Mouse (Mus musculus) MEL (cell line): ENCODE results near the gene Pde4b. TPM values are rescaled to one million over a fixed set of nuclear protein-coding genes. Genes with fewer than 3 reads are reported as not detected.

ENCODE experiments used
- DNase-seq: peaks from one replicate; pipeline ENCODE4 v3.0.0; 2011; ENCODE audit warnings: low read depth, low spot score
- H3K27ac ChIP-seq: 2 replicates; pipeline ENCODE4 v1.5.1; 2012; ENCODE audit warnings: low read depth, mild to moderate bottlenecking, control low read depth, low read length, moderate library complexity; ENCODE audit not compliant: control insufficient read depth
- H3K27me3 ChIP-seq, 2 experiments: fragments of 150-350 bp in 1 of 2; sonication (generic) in 1 of 2; 2 replicates each; pipeline ENCODE4 v1.6.1; 2012; ENCODE audit warnings: low read length in 2 of 2, mild to moderate bottlenecking in 2 of 2, improper control_type of control experiment in 1 of 2, moderate library complexity in 1 of 2; ENCODE audit not compliant: insufficient read depth in 2 of 2, control insufficient read depth in 1 of 2
- H3K36me3 ChIP-seq, 2 experiments: 2 replicates each; pipeline ENCODE4 v1.6.1; 2012 to 2014; ENCODE audit warnings: low read length in 2 of 2, improper control_type of control experiment in 1 of 2, inconsistent platforms in 1 of 2, mild to moderate bottlenecking in 1 of 2; ENCODE audit not compliant: insufficient read depth in 2 of 2, control insufficient read depth in 1 of 2
- H3K4me1 ChIP-seq, 2 experiments: fragments of 150-350 bp in 1 of 2; sonication (generic) in 1 of 2; 2 replicates each; pipeline ENCODE4 v1.6.1; 2012; ENCODE audit warnings: low read length in 2 of 2, improper control_type of control experiment in 1 of 2, mild to moderate bottlenecking in 1 of 2; ENCODE audit not compliant: insufficient read depth in 2 of 2, control insufficient read depth in 1 of 2
- H3K4me3 ChIP-seq, 2 experiments: fragments of 150-350 bp in 1 of 2; sonication (generic) in 1 of 2; 2 replicates each; pipeline ENCODE4 v1.5.1; 2012; ENCODE audit warnings: low read depth in 2 of 2, low read length in 2 of 2, mild to moderate bottlenecking in 2 of 2, moderate library complexity in 2 of 2, control low read depth in 1 of 2, improper control_type of control experiment in 1 of 2; ENCODE audit not compliant: control insufficient read depth in 1 of 2, insufficient read depth in 1 of 2
- H3K79me2 ChIP-seq: 2 replicates; pipeline ENCODE4 v1.6.1; 2012; ENCODE audit warnings: mild to moderate bottlenecking, low read length, moderate library complexity; ENCODE audit not compliant: control insufficient read depth, poor library complexity, insufficient read depth
- H3K9ac ChIP-seq: 2 replicates; pipeline ENCODE4 v1.6.1; 2012; ENCODE audit warnings: low read depth, mild to moderate bottlenecking, control low read depth, low read length, moderate library complexity; ENCODE audit not compliant: control insufficient read depth, poor library complexity, severe bottlenecking
- H3K9me3 ChIP-seq: fragments of 150-350 bp; sonication (generic); replicated peaks from 2 replicates; pipeline ENCODE4 v1.6.1; 2012; ENCODE audit warnings: mild to moderate bottlenecking, low read length, improper control_type of control experiment, moderate library complexity; ENCODE audit not compliant: insufficient read depth
- BHLHE40 ChIP-seq: IDR thresholded peaks from 2 replicates; pipeline ENCODE4 v1.6.1; 2012; ENCODE audit warnings: low read depth, mild to moderate bottlenecking, inconsistent platforms, low read length, improper control_type of control experiment, borderline replicate concordance
- CHD2 ChIP-seq: IDR thresholded peaks from 2 replicates; pipeline ENCODE4 v1.6.1; 2011; ENCODE audit warnings: low read length, improper control_type of control experiment
- EP300 ChIP-seq, 2 experiments: IDR thresholded peaks; 2 replicates each; pipeline ENCODE4 v1.6.1; 2011; ENCODE audit warnings: improper control_type of control experiment in 2 of 2, low read length in 2 of 2, low read depth in 1 of 2, mild to moderate bottlenecking in 1 of 2
- GABPA ChIP-seq: IDR thresholded peaks from 2 replicates; pipeline ENCODE4 v1.6.1; 2012; ENCODE audit warnings: low read depth, mild to moderate bottlenecking, inconsistent platforms, low read length, improper control_type of control experiment, moderate library complexity
- GATA1 ChIP-seq: IDR thresholded peaks from 2 replicates; pipeline ENCODE4 v1.6.1; 2011; ENCODE audit warnings: low read depth, low read length, improper control_type of control experiment
- MAFK ChIP-seq: IDR thresholded peaks from 2 replicates; pipeline ENCODE4 v1.6.1; 2011; ENCODE audit warnings: low read depth, mild to moderate bottlenecking, low read length, improper control_type of control experiment, borderline replicate concordance
- MXI1 ChIP-seq: IDR thresholded peaks from 2 replicates; pipeline ENCODE4 v1.6.1; 2011; ENCODE audit warnings: mild to moderate bottlenecking, low read depth, low read length, improper control_type of control experiment
- MYC ChIP-seq: IDR thresholded peaks from 2 replicates; pipeline ENCODE4 v1.6.1; 2011; ENCODE audit warnings: low read depth, mild to moderate bottlenecking, low read length, improper control_type of control experiment, moderate library complexity
- NRF1 ChIP-seq: IDR thresholded peaks from 2 replicates; pipeline ENCODE4 v1.6.1; 2014; ENCODE audit warnings: low read depth, mild to moderate bottlenecking, inconsistent platforms, low read length, improper control_type of control experiment, moderate library complexity; ENCODE audit not compliant: poor library complexity, insufficient read depth, severe bottlenecking
- POLR2A ChIP-seq, 2 experiments: IDR thresholded peaks; 2 replicates each; pipeline ENCODE4 v1.6.1; 2011 to 2012; ENCODE audit warnings: low read length in 2 of 2, mild to moderate bottlenecking in 2 of 2, control low read depth in 1 of 2, improper control_type of control experiment in 1 of 2, low read depth in 1 of 2, moderate library complexity in 1 of 2; ENCODE audit not compliant: control insufficient read depth in 1 of 2, insufficient read depth in 1 of 2, poor library complexity in 1 of 2
- SIN3A ChIP-seq: IDR thresholded peaks from 2 replicates; pipeline ENCODE4 v1.6.1; 2012; ENCODE audit warnings: low read length, improper control_type of control experiment, inconsistent platforms
- SMC3 ChIP-seq: IDR thresholded peaks from 2 replicates; pipeline ENCODE4 v1.6.1; 2011; ENCODE audit warnings: low read depth, low read length, improper control_type of control experiment
- TAL1 ChIP-seq: IDR thresholded peaks from 2 replicates; pipeline ENCODE4 v1.6.1; 2012; ENCODE audit warnings: mild to moderate bottlenecking, inconsistent platforms, low read length, moderate library complexity, mixed read lengths
- UBTF ChIP-seq: IDR thresholded peaks from 2 replicates; pipeline ENCODE4 v1.6.1; 2012; ENCODE audit warnings: low read depth, mild to moderate bottlenecking, inconsistent platforms, low read length, improper control_type of control experiment, moderate library complexity, borderline replicate concordance; ENCODE audit not compliant: insufficient read depth
- USF1 ChIP-seq: IDR thresholded peaks from 2 replicates; pipeline ENCODE4 v1.6.1; 2014; ENCODE audit warnings: low read depth, mild to moderate bottlenecking, inconsistent platforms, low read length, improper control_type of control experiment, moderate library complexity
- ZMIZ1 ChIP-seq: IDR thresholded peaks from 2 replicates; pipeline ENCODE4 v1.6.1; 2012; ENCODE audit warnings: low read depth, mild to moderate bottlenecking, inconsistent platforms, low read length, improper control_type of control experiment, moderate library complexity
- ZNF384 ChIP-seq: IDR thresholded peaks from 2 replicates; pipeline ENCODE4 v1.6.1; 2012; ENCODE audit warnings: low read depth, mild to moderate bottlenecking, inconsistent platforms, low read length, improper control_type of control experiment
- polyA plus RNA-seq, 2 experiments: library from polyadenylated mRNA; stranded (reverse) in 1 of 2; unstranded in 1 of 2; fragments of >175 nt in 1 of 2; fragments of >200 nt in 1 of 2; gene quantifications; 2 replicates each; pipeline versions ENCODE4 v1.2.1 to v1.2.4; 2012; ENCODE audit warnings: low replicate concordance in 2 of 2, low read depth in 1 of 2; ENCODE audit not compliant: insufficient read length in 2 of 2, insufficient read depth in 1 of 2, missing spikeins in 1 of 2
- total RNA-seq: library from RNA; depleted of rRNA; stranded (reverse); fragments of 300-350 nt; gene quantifications from 2 replicates; pipeline ENCODE4 v1.2.3, GENCODE M21; 2012

Pde4b gene
- total and polyA plus RNA-seq, 3 experiments, result 2.7 to 6.0 TPM; not detected in 1

DNA sequence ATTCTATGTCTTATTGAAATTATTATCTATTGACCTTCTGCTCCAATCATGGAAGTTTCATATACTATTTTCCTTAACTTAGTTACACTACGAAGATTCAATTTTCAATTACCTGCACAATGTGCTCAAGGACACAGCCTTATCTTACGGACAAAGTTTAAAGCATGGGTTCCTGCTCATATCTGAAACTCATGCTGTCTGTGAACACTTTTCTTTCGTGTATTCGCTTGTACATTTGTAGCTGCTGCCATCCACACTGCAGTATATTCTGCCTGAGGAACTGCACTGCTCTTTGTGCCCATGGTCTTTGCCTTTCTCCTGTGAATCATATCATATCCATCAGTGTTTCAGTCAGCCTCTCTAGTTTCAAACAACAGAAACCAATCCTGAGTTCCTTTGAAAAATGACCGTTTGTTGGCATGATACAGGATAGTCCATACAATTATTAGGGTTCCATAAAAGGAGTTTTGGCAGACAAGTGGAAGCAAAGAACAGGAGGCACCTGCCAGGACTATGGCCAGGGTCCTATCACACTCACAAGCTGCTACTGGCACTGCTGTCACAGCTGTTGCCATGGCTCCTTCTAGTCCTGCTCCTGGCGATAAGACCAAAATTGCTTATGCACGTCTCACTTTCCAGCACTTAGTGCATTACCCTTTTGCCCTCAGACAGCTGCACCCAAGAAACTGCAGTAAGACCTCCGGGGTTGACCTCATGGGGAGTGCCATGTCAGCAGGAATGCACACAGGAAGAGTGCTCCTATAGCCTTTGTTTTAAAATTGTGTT is 359.0 kb downstream of the Pde4b start:
- H3K36me3 ChIP-seq, result no peaks in the 10 kb centered on the region
- no peak overlapping the region for H3K9ac ChIP-seq
- no peaks in the 10 kb centered on the region for H3K9me3 ChIP-seq
- H3K4me3 ChIP-seq, result no peak overlapping the region
- no peaks in the 10 kb centered on the region for H3K79me2 ChIP-seq
- H3K4me1 ChIP-seq, result no peaks in the 10 kb centered on the region
- no peak for DNase-seq
- no peaks in the 10 kb centered on the region for H3K27me3 ChIP-seq
- TF ChIP-seq CHD2, result no peak
- no peak overlapping the region for H3K27ac ChIP-seq

DNA sequence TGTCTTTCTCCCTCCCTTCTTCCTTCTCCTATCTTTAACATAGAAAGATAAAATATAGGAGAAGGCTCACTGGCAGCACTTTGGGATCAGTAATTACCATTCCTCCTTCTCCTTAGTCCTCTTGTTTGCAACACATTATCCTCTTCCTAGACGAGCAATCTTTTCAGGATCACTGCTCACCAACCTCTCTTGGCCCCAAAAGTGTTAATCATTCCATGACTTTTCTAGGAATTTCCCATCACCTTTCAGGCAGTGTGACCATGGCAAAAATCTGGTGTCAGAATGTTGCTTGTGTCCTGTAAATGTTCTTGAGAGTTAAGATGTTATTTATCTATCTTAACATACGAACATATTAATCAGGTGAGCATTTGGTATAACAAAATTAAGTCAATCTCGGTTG is 369.1 kb downstream of the Pde4b start:
- DNase-seq, result no peak
- H3K27ac ChIP-seq, result no peak overlapping the region
- no peak for TF ChIP-seq POLR2A (IDR thresholded peaks at IDR 0.05; ENCODE audit: control insufficient read depth in 1 of 2, insufficient read depth in 1 of 2, low read depth in 1 of 2, low read length in 2 of 2, poor library complexity in 1 of 2)
- TF ChIP-seq ZMIZ1, result no peak
- TF ChIP-seq MXI1, result no peak
- no peak for TF ChIP-seq USF1
- no peak for TF ChIP-seq GATA1
- TF ChIP-seq SMC3, result no peak
- TF ChIP-seq BHLHE40, result no peak
- no peak for TF ChIP-seq GABPA
- no peak for TF ChIP-seq UBTF
- TF ChIP-seq CHD2, result no peak
- TF ChIP-seq TAL1, result no peak
- TF ChIP-seq NRF1, result no peak
- no peak for TF ChIP-seq ZNF384
- TF ChIP-seq SIN3A, result no peak
- TF ChIP-seq MAFK, result no peak
- no peak for TF ChIP-seq EP300 (IDR thresholded peaks at IDR 0.05; ENCODE audit: low read depth in 1 of 2, low read length in 2 of 2)
- TF ChIP-seq MYC, result no peak

More for the DNA sequence above, 369.1 kb downstream of the Pde4b start:
- H3K9me3 ChIP-seq, result no peaks in the 10 kb centered on the region
- H3K27me3 ChIP-seq, result no peaks in the 10 kb centered on the region
- H3K9ac ChIP-seq, result no peak overlapping the region
- no peak overlapping the region for H3K4me3 ChIP-seq
- H3K4me1 ChIP-seq, result no peaks in the 10 kb centered on the region
- no peaks in the 10 kb centered on the region for H3K79me2 ChIP-seq
- no peaks in the 10 kb centered on the region for H3K36me3 ChIP-seq
